Mouse (Mus musculus) c-Kit-positive CD71-positive TER-119-negative erythroid progenitor cells, embryonic 14.5 days (primary cell): ENCODE measurements around the gene Polr2h.

Experiments
- DNase-seq: peaks from one replicate; pipeline ENCODE4 v3.0.0-alpha.2; 2013; ENCODE audit warnings: low read depth

Gene Polr2h

GRCm38 (mm10) chr16:20722736-20723135 is 5.3 kb downstream of the Polr2h start:
- no peak for DNase-seq

GRCm38 (mm10) chr16:20723247-20723646 is 5.8 kb downstream of the Polr2h start:
- no peak for DNase-seq

GRCm38 (mm10) chr16:20724338-20724748 is 6.9 kb downstream of the Polr2h start:
- DNase-seq = no peak

GRCm38 (mm10) chr16:20725321-20725720 is 7.9 kb downstream of the Polr2h start:
- DNase-seq = no peak

GRCm38 (mm10) chr16:20725750-20726149 is 8.3 kb downstream of the Polr2h start:
- no peak for DNase-seq

GRCm38 (mm10) chr16:20726384-20726783 is 8.9 kb downstream of the Polr2h start:
- DNase-seq = no peak

- no peak for DNase-seq
Observed at GRCm38 (mm10) chr16:20730293-20730711, 12.8 kb downstream of the Polr2h start.

- no peak for DNase-seq
Observed at GRCm38 (mm10) chr16:20731688-20732087, 14.2 kb downstream of the Polr2h start.

- no peak for DNase-seq
Observed at GRCm38 (mm10) chr16:20732251-20732924, 14.9 kb downstream of the Polr2h start.

- DNase-seq = no peak
Observed at GRCm38 (mm10) chr16:20732925-20733730, 15.7 kb downstream of the Polr2h start, which contains the start of gene Chrd. Gene Chrd (plus strand): TSS chr16:20733127.

GRCm38 (mm10) chr16:20733731-20734730 is 16.6 kb downstream of the Polr2h start, which contains the start of gene Thpo:
Gene Thpo (minus strand): TSS chr16:20734511.
- DNase-seq = no peak

GRCm38 (mm10) chr16:20735651-20736050 is 18.2 kb downstream of the Polr2h start:
- DNase-seq = no peak

- no peak for DNase-seq
Observed at GRCm38 (mm10) chr16:20736168-20736567, 18.7 kb downstream of the Polr2h start.

- DNase-seq = no peak
Observed at GRCm38 (mm10) chr16:20736823-20737222, 19.4 kb downstream of the Polr2h start.

GRCm38 (mm10) chr16:20739845-20740244 is 22.4 kb downstream of the Polr2h start:
- no peak for DNase-seq

GRCm38 (mm10) chr16:20746641-20747040 is 29.2 kb downstream of the Polr2h start:
- DNase-seq = no peak

- no peak for DNase-seq
Observed at GRCm38 (mm10) chr16:20750518-20750917, 33.1 kb downstream of the Polr2h start.

GRCm38 (mm10) chr16:20756052-20756451 is 38.6 kb downstream of the Polr2h start:
- DNase-seq = no peak

- no peak for DNase-seq
Observed at GRCm38 (mm10) chr16:20757385-20757784, 39.9 kb downstream of the Polr2h start.

- peak; percentile 22 for DNase-seq
Observed at GRCm38 (mm10) chr16:20761681-20762080, 44.2 kb downstream of the Polr2h start.

- peak; percentile 40 for DNase-seq
Observed at GRCm38 (mm10) chr16:20765244-20765643, 47.8 kb downstream of the Polr2h start.
